9 mouse cellular contexts compared by ENCODE assay signal in the genomic region with DNA sequence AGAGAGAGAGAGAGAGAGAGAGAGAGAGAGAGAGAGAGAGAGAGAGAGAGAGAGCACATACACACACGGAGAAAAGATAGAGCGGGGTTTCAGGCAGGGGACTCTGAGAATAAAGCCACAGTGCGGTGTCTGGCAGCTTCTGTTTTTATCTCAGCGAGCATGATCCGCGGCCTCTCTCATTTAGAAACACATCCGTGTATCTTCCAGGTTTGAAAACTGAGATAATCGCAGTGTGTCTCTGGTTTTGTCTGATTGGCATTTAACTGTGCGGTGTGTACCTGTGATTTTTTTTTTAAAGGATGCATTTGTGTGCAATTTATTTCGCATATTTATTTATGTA.
DNase-seq lines count a peak whose midpoint lies in the region; ATAC-seq and TF ChIP-seq lines count a peak whose summit lies in the region.
"Had no signal": no experiment of that assay in that cellular context is flagged by ENCODE, and none has a peak within 500 bp of the region (broad histone marks: within the 10 kb centered on the region; RNA-seq: fewer than 3 reads in every experiment).

No protein-coding gene starts in this region.

- H3K27me3 ChIP-seq in kidney, postnatal 0 days (ENCODE audit: insufficient read depth, low read length) = peaks cover 6% of the 10 kb centered on the region; the same call in 1 of the 2 replicates
- no peaks in the 10 kb centered on the region; the same call in 1 of the 2 replicates for H3K27me3 ChIP-seq in embryonic facial prominence, embryonic 11.5 days (ENCODE audit: control insufficient read depth, insufficient read depth, low read length)
- H3K27me3 ChIP-seq in hindbrain, embryonic 15.5 days = no peaks in the 10 kb centered on the region
- H3K27me3 ChIP-seq in midbrain, postnatal 0 days (ENCODE audit: insufficient read depth, low read length) = no peaks in the 10 kb centered on the region

- TF ChIP-seq CTCF in kidney, postnatal 0 days (IDR thresholded peaks at IDR 0.05; ENCODE audit: low read depth) = no peak
- TF ChIP-seq CTCF in midbrain, postnatal 0 days (IDR thresholded peaks at IDR 0.05) = no peak

- 11% methylated on average over 10 of the region's 10 CpGs for WGBS in kidney, postnatal 0 days
- WGBS in embryonic facial prominence, embryonic 11.5 days = 12% methylated on average over 10 of the region's 10 CpGs
- WGBS in hindbrain, embryonic 15.5 days = 6% methylated on average over 10 of the region's 10 CpGs
- WGBS in midbrain, postnatal 0 days = 1% methylated on average over 10 of the region's 10 CpGs

- H3K27ac ChIP-seq in kidney, postnatal 0 days = no peak overlapping the region
- peak overlapping the region; percentile 75 for H3K27ac ChIP-seq in embryonic facial prominence, embryonic 11.5 days (replicated peaks; ENCODE audit: low read depth, low read length)
- H3K27ac ChIP-seq in hindbrain, embryonic 15.5 days (replicated peaks) = peak overlapping the region; percentile 95
- H3K27ac ChIP-seq in midbrain, postnatal 0 days (ENCODE audit: low read depth, low read length) = peak overlapping the region; percentile 85

- ATAC-seq in kidney, postnatal 0 days (replicated peaks; ENCODE audit: low FRiP score, low read depth) = no peak
- ATAC-seq in embryonic facial prominence, embryonic 11.5 days (replicated peaks; ENCODE audit: insufficient number of reproducible peaks, low FRiP score, low TSS enrichment, low read depth) = peak; percentile 56
- peak; percentile 72 for ATAC-seq in hindbrain, embryonic 15.5 days (ENCODE audit: low FRiP score, low read depth)
- ATAC-seq in midbrain, postnatal 0 days (ENCODE audit: low FRiP score) = peak; percentile 53
- ATAC-seq: Patski had no signal

- peak overlapping the region; percentile 52 for H3K4me2 ChIP-seq in kidney, postnatal 0 days (ENCODE audit: low read length)
- H3K4me2 ChIP-seq in embryonic facial prominence, embryonic 11.5 days (ENCODE audit: low read depth, low read length) = peak overlapping the region; percentile 57
- peak overlapping the region; percentile 55 for H3K4me2 ChIP-seq in hindbrain, embryonic 15.5 days
- peak overlapping the region; percentile 69 for H3K4me2 ChIP-seq in midbrain, postnatal 0 days (ENCODE audit: low read depth, low read length, poor library complexity, severe bottlenecking)

- H3K36me3 ChIP-seq in kidney, postnatal 0 days (ENCODE audit: insufficient read depth, low read length) = no peaks in the 10 kb centered on the region
- no peaks in the 10 kb centered on the region for H3K36me3 ChIP-seq in embryonic facial prominence, embryonic 11.5 days (replicated peaks; ENCODE audit: control insufficient read depth, insufficient read depth, low read depth, low read length)
- no peaks in the 10 kb centered on the region for H3K36me3 ChIP-seq in hindbrain, embryonic 15.5 days
- H3K36me3 ChIP-seq in midbrain, postnatal 0 days (ENCODE audit: insufficient read depth, low read length) = no peaks in the 10 kb centered on the region

- peak overlapping the region; percentile 29 for H3K4me3 ChIP-seq in kidney, postnatal 0 days (replicated peaks; ENCODE audit: low read depth, low read length)
- peak overlapping the region; percentile 37 for H3K4me3 ChIP-seq in embryonic facial prominence, embryonic 11.5 days (ENCODE audit: low read depth, low read length)
- H3K4me3 ChIP-seq in hindbrain, embryonic 15.5 days = peak overlapping the region; percentile 40
- H3K4me3 ChIP-seq in midbrain, postnatal 0 days (ENCODE audit: low read depth, low read length) = peak overlapping the region; percentile 54

- no peak overlapping the region for H3K9ac ChIP-seq in kidney, postnatal 0 days (ENCODE audit: low read depth, low read length)
- peak overlapping the region; percentile 63 for H3K9ac ChIP-seq in embryonic facial prominence, embryonic 11.5 days (replicated peaks; ENCODE audit: low read length)
- peak overlapping the region; percentile 66 for H3K9ac ChIP-seq in hindbrain, embryonic 15.5 days
- H3K9ac ChIP-seq in midbrain, postnatal 0 days (replicated peaks; ENCODE audit: low read length, poor library complexity, severe bottlenecking) = peak overlapping the region; percentile 62

- no peak for DNase-seq in kidney, postnatal 0 days (ENCODE audit: low spot score)
- DNase-seq in kidney, postnatal 14 days = no peak
- DNase-seq in embryonic facial prominence, embryonic 11.5 days (ENCODE audit: low spot score) = peak; percentile 43
- peak; percentile 73 for DNase-seq in midbrain, postnatal 0 days (ENCODE audit: low spot score)
- DNase-seq in gastrocnemius, adult 18-20 months (ENCODE audit: low spot score) = no peak
- DNase-seq in Muller cell, postnatal 12 days (ENCODE audit: inconsistent ontology term) = no peak
- no peak for DNase-seq in right cerebral cortex, postnatal 14 days

- no peaks in the 10 kb centered on the region for H3K9me3 ChIP-seq in kidney, postnatal 0 days (replicated peaks; ENCODE audit: low read length)
- H3K9me3 ChIP-seq in embryonic facial prominence, embryonic 11.5 days (replicated peaks; ENCODE audit: control insufficient read depth, low read length) = no peaks in the 10 kb centered on the region
- H3K9me3 ChIP-seq in hindbrain, embryonic 15.5 days = no peaks in the 10 kb centered on the region
- H3K9me3 ChIP-seq in midbrain, postnatal 0 days (ENCODE audit: low read length) = no peaks in the 10 kb centered on the region

- H3K4me1 ChIP-seq in kidney, postnatal 0 days (replicated peaks; ENCODE audit: insufficient read depth, low read length) = no peaks in the 10 kb centered on the region
- no peaks in the 10 kb centered on the region for H3K4me1 ChIP-seq in embryonic facial prominence, embryonic 11.5 days (ENCODE audit: control insufficient read depth, insufficient read depth, low read length)
- peaks cover 27% of the 10 kb centered on the region for H3K4me1 ChIP-seq in hindbrain, embryonic 15.5 days (replicated peaks)
- peaks cover 5% of the 10 kb centered on the region; the same call in 1 of the 2 replicates for H3K4me1 ChIP-seq in midbrain, postnatal 0 days (ENCODE audit: insufficient read depth, low read length)

Comparison
In these comparisons a context has a peak if more than half of its experiments do, and no peak if none do; other contexts are left out.
1. DNase-seq: peak in embryonic facial prominence, embryonic 11.5 days (single experiment) and midbrain, postnatal 0 days (single experiment); none in kidney, postnatal 0 days (single experiment), kidney, postnatal 14 days (single experiment), gastrocnemius, adult 18-20 months (single experiment), Muller cell, postnatal 12 days (single experiment) and right cerebral cortex, postnatal 14 days (single experiment).
2. Peak in every context shown above with its lines, with median percentiles within 50 percentile points of each other: H3K4me2 ChIP-seq and H3K4me3 ChIP-seq.